Mouse (Mus musculus) forelimb bud, embryonic 11.5 days (tissue): Measurements from ENCODE around the gene Hace1.
"Not testable (repeated sequence)": the region's sequence is repeated elsewhere in the genome, so short reads cannot be mapped to it uniquely, and the experiment has no call there.

Experiments used
- DNase-seq: peaks from one replicate; pipeline ENCODE4 v3.0.0-alpha.2; 2012; ENCODE audit warnings: low read depth, low spot score

Gene Hace1

DNA sequence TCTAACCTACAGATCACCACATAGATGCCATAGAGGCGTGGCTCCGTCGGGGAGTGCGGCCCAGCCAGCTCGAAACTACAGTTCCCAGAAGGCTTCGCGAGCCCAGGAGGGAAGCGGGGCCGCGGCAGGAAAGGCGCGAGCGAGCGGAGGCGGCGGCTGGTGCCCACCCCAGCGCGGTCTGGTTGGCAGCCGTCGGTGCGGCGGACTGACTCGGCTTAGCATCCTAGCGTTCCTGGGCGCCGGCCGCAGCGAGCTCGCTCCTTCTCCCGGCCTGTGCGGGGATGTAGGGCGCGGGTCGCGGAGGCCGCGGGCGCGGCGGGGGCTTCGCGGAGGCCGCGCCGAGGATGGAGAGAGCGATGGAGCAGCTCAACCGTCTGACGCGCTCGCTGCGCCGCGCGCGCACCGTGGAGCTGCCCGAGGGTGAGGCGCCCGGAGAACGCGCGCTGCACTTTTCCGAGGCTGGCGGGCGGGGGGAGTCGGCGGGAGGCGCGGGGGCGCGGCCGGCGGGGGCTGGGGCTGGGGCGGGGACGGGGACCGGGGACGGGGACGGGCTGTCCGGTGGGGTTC, at the start of gene Hace1:
Gene Hace1 (plus strand): TSS at position 99 of the 567 bp plus-strand sequence.
- DNase-seq: peak; percentile 82

DNA sequence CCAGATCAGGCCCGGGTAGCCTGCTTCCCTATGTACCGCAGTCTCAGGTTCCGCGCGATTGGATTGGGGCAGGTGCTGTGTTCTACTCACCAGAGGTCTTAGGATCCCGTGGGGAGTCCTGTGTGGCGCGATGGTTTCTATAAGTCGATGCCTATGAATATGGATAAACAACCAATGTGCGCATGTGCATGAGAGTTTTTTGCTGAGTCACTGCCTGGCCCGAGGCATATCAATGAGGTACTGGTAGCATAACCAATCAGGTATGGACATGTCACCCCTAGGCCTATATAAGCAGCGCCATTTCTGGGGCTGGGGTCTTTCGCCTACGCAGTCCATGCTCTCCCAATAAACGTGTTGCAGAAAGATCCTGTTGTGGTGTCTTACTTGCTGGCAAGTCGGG, 40.3 kb upstream of the Hace1 start:
- not testable (repeated sequence) for DNase-seq

DNA sequence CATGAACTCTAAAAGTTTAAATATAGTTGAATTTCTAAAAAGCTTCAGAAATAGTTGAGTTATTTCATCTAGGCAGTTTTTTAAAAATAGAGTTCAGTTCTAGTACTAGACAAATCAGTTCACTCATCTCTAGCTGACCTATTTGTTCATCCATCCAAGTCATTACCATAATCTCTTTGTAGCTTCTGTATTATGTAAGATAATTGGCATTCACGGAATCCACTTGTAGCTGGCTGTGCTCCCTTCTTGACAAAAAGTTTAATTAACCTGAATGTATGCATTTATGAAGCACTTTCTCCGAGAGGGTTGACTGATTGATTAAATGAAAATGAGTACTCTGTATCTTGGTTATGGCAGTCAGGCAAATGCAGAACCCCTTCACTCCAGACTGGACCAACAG, 34.9 kb upstream of the Hace1 start:
- DNase-seq: no peak

DNA sequence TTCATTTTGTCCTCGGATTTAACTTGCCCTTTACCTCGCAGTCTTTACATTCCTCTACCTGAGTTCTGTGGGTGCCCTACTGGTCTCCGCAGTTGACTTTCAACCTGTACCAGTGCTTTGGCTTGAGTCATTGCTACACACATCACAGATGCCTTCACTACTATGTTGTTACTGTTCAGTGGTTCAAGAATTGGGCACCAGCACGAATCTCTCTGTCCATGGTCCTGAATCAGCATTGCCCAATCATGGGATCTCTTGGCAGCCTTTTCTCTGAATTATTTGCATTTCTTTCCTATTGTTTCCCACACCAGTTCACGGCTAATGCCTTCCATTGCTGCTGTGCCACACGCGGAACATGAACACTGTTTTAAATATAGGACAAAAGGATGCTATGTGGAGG, 30.8 kb upstream of the Hace1 start:
- peak; percentile 87 for DNase-seq

DNA sequence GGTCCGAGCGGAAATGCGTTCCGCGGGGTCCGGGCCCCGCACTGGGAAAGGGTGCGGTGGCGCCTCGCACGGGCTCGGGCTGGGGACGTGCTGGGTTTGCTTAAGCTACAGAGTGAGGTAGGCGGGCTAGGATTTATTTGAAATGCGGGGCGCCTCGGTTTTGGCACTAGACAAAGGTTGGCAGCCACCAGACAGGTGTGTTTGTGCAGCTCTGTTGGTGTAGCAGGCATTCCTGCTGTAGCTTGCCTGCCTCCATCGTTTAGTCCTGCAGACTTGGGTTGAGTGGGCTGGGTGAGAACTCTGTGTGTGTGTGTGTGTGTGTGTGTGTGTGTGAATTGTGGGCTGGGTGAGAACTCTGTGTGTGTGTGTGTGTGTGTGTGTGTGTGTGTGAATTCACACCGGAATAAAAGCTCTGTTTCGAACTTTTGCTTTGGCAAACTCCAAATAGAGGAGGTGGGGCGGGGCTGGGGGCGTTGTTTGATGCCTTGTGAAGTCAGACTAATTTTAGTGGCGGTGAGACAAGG, 731 bp downstream of the Hace1 start:
- DNase-seq: peak; percentile 48

DNA sequence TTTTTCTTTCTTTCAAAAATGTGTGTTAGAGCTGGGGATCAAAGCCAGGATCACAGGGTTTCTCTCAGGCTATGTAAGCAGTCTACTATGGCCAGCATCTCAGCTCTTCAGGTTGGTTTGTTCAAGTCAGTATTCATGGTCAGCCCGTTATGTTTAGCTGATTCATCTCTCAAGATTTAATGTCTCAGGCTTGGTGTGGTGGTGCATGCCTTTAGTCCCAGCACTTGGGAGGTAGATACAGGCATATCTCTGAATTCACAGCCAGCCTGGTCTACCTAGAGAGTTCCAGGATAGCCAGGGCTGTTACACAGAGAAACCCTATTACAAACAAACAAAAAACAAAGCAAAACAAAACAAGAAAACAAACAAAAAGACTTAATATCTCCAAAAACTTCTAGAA, 5.7 kb downstream of the Hace1 start:
- no peak for DNase-seq

DNA sequence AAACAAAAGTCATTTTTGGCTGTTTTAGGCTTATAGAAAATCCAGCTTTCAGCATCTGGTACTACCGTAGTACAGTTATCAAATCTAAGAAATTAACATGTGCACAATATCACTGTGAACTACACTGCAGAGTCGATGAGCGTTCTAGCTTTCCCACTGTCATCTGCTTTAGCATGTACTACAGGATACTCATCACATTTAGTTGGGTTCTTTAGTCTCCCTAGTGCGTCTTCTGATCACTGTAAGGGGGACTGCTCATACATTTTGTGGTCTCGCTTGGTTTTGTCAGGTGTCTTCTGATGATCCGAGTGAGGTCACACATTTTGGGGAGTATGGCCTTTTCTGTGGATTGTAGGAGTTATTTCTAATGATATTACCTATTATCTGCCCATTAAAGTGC, 6.2 kb downstream of the Hace1 start:
- no peak for DNase-seq

DNA sequence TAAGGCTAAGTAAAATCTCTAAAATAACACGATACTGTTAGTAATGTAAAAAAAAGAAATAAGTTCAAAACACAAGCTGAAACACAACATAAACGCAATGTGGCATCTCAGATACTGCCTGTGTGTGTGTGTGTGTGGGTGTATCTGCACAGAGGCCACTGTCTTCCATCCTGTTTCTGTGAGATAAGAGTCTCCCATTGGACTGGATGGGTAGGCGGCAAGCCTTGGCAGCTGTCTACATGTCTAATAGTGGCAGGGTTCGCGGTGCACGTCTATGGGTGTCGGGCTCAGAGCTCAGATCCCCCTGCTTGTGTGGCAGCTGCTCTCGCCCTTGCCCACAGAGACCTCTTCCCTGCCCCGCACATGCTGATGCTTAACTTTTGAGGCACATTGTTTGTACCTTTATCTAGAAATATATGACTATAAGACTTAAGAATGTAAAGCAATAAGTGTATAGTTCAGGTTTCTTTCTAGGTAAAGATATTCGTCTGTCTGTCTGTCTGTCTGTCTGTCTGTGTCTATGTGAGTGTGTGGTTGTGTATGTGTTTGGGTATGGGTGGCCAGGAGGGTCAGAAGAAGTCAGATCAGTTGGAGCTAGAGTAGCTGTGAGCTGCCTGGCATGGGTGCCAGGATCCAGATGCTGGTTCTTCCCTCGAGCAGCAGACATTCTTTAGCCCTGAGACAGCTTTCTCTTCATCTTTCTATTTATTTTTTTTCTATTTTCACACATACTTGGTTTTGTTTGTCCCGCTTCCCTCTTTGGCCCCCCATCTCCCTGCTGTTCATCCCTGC, 6.9 kb downstream of the Hace1 start:
- no peak for DNase-seq

DNA sequence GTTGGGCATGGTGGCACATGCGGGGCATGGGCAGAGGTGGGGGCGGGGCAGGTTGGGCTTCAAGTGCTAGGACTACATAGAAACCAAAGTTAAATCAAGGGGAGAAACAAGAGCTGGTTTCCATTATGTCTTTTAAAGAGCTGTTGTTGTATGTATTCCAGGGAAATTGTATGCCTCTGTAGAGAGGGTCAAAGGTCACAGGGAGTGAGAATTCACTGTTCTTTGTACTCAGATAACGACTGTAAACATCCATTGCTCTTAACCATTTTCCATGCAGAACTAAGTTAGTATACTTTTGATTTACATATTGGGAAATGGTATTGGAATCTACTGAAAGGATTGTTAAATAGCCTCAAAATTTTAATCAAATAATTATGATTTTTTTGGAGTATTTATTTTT, 28.2 kb downstream of the Hace1 start:
- peak; percentile 14 for DNase-seq

DNA sequence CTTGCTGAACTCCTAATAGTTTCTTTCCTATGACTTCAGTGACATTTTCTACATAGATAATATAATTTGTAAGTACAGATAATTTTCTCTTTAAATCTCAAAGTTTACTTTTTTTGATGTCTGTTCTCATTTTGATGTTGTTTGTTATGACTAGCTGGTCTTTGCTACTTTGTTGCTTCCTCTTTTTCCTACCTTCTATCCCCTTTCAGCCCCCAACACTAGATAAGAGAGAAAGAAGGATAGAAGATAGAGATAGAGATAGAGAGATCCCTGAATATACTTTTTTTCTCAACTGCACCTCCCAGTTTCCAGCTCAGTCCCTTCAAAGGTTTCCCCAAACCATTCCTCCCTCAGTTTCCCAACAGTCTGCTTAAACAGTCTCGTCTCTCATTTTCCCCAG, 33.1 kb downstream of the Hace1 start:
- no peak for DNase-seq

DNA sequence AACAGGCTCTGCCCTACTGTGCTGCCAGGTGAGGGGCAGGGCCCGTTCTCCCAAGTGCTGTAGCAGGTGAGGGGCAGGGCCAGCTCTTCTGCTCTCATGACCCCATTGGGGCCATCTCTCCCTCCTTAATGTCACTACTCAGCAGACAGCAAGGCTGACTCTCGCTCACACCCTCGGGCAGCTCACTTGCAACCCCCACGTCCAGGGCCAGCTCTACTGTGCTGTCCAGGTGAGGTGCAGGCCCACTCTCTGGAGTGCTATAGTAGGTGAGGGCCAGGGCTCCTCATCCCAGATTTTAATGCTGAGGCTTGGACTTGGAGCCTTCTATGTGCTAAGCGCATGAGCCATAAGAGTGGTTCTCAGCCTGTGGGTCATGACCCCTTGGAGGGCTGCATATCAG, 38.4 kb downstream of the Hace1 start:
- DNase-seq: no peak

DNA sequence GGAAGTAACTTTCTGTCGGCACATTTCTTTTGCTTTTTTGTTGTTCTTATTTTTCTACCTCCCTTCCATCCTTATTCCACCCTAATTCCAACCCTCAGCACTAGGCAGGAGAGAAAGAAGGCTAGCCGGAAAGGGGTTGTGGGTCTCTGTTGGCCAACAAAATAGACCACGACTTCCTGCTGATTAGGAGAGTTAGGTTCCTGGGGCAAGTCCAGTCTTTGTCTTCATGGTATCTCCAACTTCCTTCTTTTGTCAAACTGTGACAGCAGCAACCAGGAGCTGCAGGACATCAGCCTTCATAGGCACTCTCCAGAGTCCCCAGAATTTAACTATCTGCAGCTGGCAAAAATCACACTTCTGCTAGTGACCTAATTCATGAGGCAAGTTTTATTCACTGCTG, 41.4 kb downstream of the Hace1 start:
- DNase-seq: no peak

DNA sequence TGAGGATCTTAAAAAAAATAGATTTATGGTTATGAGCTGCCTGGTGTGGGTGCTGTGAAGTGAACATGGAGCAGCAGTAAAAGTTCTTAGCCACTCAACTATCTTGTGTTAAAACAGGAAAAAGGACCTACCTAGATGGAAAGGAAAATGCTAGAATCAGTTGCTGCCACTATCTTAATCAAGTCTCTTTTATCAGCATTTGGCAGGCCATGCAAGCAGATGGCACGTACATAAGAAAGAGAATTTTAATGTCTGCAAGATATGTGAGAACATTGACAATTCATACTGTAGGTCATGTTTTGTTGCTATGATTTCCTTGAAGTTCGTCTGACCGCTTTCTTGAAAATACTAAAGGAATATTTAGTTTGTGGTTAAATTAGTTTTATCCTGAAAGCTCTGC, 54.4 kb downstream of the Hace1 start:
- DNase-seq: no peak

DNA sequence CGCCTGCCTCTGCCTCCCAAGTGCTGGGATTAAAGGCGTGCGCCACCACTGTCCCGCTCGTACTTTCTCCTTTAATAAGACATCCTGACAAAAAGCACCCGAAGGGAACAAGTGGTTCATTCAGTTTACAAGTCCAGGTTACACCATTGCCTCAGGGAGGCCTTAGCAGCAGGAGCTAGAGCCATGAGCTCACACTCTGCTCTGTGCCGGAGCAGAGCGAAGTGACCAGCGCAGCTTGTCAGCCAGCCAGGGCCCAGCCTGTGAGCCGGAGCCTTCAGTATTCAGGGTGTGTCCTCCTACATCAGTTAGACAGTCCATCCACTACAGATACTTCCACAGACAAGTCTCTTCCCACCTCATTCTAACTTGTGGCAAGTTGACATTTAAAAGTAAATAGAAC, 55.0 kb downstream of the Hace1 start:
- DNase-seq: no peak

DNA sequence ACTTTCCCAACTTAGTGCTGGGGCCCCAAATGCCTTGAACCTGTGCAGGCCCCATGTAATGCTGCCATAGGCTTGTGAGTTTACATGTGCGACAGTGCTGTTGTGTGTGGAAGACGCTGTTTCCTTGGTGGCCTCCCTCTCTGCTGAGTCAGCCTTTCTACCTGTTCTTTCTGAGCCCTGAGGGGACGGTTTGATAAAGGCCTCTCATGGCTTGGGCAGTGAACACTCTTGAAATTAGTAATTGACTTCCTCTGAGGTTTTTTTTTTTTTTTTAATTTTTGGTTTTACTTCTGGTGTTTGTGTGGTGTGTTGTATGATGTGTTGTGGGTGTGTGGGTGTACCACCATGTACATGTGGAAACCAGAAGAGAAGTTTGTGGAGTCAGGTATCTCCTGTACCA, 57.6 kb downstream of the Hace1 start:
- no peak for DNase-seq

DNA sequence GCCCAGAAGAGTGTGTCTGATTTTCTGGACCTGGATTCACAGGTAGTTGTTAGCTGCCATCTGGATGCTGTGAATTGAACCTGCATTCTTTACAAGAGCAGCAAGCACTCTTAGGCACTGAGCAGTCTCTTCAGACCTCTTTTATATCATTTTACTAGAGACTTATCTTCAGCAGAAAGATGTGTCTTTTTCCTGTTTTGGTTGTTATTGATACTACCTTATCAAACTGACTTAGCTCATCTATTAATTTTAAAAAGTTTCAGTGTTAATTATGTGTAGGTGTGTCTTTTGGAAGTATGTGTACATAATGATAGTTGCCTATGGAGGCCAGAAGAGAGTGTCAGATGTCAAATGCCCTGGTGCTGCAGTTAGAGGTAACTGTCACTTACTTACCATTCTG, 62.1 kb downstream of the Hace1 start:
- no peak for DNase-seq

DNA sequence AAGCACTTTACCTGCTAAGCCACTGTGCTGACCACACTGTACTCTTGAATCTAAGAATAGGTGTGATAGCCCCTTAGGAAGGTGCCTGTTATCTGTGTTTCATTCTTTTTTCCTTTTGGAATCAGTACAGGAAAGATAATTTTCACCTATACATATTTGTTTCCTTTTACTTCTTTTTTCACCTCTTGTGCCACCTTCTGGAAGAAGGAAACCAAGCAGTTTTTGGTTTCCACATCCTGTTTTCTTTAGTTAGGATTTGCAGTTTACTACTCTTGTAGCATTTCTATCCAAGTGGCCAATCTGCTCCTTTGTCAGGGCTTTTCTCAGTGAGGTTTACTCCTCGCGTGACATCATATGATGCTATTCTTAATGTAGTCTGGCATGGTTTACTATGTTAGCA, 76.4 kb downstream of the Hace1 start:
- DNase-seq: no peak

DNA sequence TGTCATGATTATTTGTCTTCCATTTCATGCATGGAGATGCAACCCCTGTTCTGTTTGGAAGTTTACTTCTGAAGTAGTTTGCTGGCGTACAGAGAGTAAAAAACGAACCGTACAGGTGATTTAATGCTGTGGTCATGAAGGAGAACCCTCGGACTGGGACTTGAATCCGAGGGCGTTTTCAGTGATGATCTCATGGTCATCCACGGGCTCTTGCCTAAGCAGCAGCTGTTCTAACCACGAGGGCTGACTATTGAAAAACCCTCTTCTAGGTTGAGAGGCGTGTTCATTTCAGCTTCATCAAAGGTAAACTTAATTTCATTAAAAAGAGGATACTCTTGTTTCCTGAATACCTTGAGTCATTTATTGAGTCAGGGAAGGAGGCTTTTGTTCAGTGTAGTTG, 84.4 kb downstream of the Hace1 start:
- no peak for DNase-seq

DNA sequence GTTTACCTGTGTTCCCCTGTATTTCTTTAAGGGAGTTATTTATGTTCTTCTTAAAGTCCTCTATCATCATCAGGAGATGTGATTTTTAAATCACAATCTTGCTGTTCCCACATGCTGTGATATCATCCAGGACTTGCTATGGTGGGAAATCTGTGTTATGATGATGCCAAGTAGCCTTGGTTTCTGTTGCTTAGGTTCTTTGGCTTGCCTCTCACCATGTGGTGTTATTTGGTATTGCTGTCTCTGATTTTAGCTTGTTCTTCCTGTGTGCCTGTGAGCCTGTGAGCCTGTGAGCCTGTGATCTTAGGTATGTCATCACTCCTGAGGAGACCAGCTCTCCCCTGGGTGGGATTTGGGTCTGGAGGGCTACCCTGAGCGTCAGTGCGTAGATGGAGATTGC, 90.6 kb downstream of the Hace1 start:
- DNase-seq: no peak

DNA sequence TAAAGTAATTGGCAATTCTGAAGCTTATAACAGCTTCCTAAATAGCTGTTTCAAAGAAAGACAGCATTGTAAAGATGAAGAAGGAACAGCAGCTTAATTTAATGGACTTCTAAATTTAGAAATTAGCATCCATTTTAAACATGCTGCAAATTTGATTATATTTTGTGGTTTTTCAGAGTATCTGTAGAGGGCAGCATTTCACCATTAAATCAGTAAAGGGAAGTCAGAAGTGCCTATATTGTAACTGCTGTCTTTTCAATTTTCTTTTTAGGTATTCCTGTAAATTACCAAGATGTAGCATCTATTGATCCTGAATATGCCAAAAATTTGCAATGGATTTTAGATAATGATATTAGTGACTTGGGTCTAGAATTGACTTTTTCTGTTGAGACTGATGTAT, 99.2 kb downstream of the Hace1 start:
- no peak for DNase-seq

DNA sequence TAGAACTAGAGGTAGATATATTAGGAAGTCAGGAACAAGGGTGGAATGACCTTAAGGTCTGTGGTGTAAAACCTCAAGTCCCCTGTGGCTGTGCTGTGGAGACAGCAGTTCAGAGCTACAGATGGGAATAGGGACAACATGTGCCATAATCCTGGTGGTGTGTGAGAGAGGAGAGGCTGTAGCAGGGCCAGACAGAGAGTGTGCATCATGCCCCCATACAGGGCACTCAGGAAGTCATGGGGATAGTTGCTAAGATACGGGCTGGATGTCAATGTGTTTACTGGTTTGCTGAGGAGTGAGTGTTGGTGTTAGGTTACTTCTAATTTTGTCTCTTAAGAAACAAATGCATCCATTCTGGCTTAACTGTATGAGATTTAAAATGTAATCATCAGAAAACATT, 108.6 kb downstream of the Hace1 start:
- DNase-seq: no peak

DNA sequence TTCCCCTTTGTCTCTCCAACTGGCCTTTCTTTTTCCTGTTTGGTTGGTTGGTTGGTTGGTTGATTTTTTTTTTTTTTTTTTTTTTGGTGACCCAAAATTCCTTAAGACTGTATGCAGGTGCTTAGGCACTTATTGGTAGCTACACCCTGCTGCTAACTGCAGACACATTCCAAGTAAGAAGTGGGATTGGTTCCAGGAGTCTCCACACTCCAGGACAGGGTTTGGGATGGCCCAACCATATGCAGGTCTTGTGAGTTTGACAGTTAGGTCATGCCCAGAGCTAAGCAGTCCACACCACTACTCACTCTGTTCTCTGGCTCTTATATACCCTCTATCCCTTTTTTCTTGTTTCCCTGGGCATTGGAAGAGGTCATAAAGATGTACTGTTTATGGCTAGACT, 117.3 kb downstream of the Hace1 start:
- no peak for DNase-seq

DNA sequence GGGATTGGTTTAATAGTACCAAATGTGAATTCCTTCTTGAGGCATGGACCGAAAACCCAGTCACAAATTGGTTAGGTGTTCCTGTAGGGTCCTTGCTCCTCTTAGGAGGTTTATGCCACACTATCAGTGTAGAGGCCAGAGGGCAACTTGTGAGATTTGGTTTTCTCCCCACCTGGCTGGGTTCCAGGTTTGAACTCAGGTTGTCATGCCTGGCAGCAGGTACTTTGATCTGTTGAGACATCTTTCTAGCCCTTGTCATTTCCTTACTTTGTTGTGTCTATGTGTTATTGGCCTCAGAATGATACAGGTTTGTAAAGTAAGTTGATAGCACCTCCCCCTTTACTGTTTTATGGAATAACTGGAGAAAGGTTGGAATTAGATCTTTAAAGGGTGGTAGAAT, 117.9 kb downstream of the Hace1 start:
- no peak for DNase-seq
